Mouse (Mus musculus): ENCODE measurements around the gene Rnaseh2c.
A peak's percentile ranks its signal among the peaks of the same experiment; 100 is the strongest.

Gene Rnaseh2c

GRCm38 (mm10) chr19:5575336-5575735 is 26.3 kb upstream of the Rnaseh2c start:
- DNase-seq (ENCODE audit: low spot score): no peak

- no peak for DNase-seq (ENCODE audit: low spot score)
Observed at GRCm38 (mm10) chr19:5579971-5580370, 21.7 kb upstream of the Rnaseh2c start.

GRCm38 (mm10) chr19:5580776-5581175 is 20.9 kb upstream of the Rnaseh2c start:
- no peak for DNase-seq (ENCODE audit: low spot score)

- no peak for DNase-seq (ENCODE audit: low spot score)
Observed at GRCm38 (mm10) chr19:5581995-5582394, 19.7 kb upstream of the Rnaseh2c start.

GRCm38 (mm10) chr19:5589159-5589558 is 12.5 kb upstream of the Rnaseh2c start:
- no peak for DNase-seq (ENCODE audit: low spot score)

GRCm38 (mm10) chr19:5591888-5592287 is 9.8 kb upstream of the Rnaseh2c start:
- DNase-seq (ENCODE audit: low spot score): no peak

- no peak for DNase-seq (ENCODE audit: low spot score)
Observed at GRCm38 (mm10) chr19:5599224-5599623, 2.4 kb upstream of the Rnaseh2c start.

GRCm38 (mm10) chr19:5603664-5604063 is 2.0 kb downstream of the Rnaseh2c start:
- DNase-seq (ENCODE audit: low spot score): no peak

GRCm38 (mm10) chr19:5605126-5605525 is 3.5 kb downstream of the Rnaseh2c start:
- no peak for DNase-seq (ENCODE audit: low spot score)

GRCm38 (mm10) chr19:5606196-5606595 is 4.5 kb downstream of the Rnaseh2c start:
- DNase-seq (ENCODE audit: low spot score): no peak

GRCm38 (mm10) chr19:5607705-5608410 is 6.2 kb downstream of the Rnaseh2c start:
- DNase-seq (ENCODE audit: low spot score): no peak

GRCm38 (mm10) chr19:5608707-5609106 is 7.0 kb downstream of the Rnaseh2c start:
- no peak for DNase-seq (ENCODE audit: low spot score)

GRCm38 (mm10) chr19:5609171-5609546 is 7.5 kb downstream of the Rnaseh2c start:
- no peak for DNase-seq (ENCODE audit: low spot score)

GRCm38 (mm10) chr19:5609547-5610404 is 8.1 kb downstream of the Rnaseh2c start, which contains the start of gene Kat5:
Kat5 (minus strand) TSS chr19:5610237.
- peak; percentile 85 for DNase-seq (ENCODE audit: low spot score)

GRCm38 (mm10) chr19:5611973-5612372 is 10.3 kb downstream of the Rnaseh2c start:
- no peak for DNase-seq (ENCODE audit: low spot score)

GRCm38 (mm10) chr19:5612762-5613411 is 11.2 kb downstream of the Rnaseh2c start:
- DNase-seq (ENCODE audit: low spot score): no peak

- DNase-seq (ENCODE audit: low spot score): no peak
Observed at GRCm38 (mm10) chr19:5614953-5615352, 13.3 kb downstream of the Rnaseh2c start.

- DNase-seq (ENCODE audit: low spot score): no peak
Observed at GRCm38 (mm10) chr19:5620007-5620406, 18.3 kb downstream of the Rnaseh2c start.

GRCm38 (mm10) chr19:5621884-5622283 is 20.2 kb downstream of the Rnaseh2c start:
- DNase-seq (ENCODE audit: low spot score): no peak

GRCm38 (mm10) chr19:5625311-5625710 is 23.6 kb downstream of the Rnaseh2c start:
- no peak for DNase-seq (ENCODE audit: low spot score)

GRCm38 (mm10) chr19:5629907-5630306 is 28.2 kb downstream of the Rnaseh2c start:
- DNase-seq (ENCODE audit: low spot score): no peak

GRCm38 (mm10) chr19:5632120-5632519 is 30.4 kb downstream of the Rnaseh2c start:
- DNase-seq (ENCODE audit: low spot score): no peak
